Mouse (Mus musculus) bone marrow macrophage, adult 2 months (primary cell): ENCODE measurements around the gene 5330417C22Rik. TPM values are rescaled to one million over a fixed set of nuclear protein-coding genes. Genes with fewer than 3 reads are reported as not detected.

Experiments
- H3K27ac ChIP-seq: 2 replicates; pipeline ENCODE4 v1.5.1; 2012; ENCODE audit warnings: low read depth, low read length; ENCODE audit not compliant: insufficient read depth
- H3K4me1 ChIP-seq: 2 replicates; pipeline ENCODE4 v1.6.1; 2012; ENCODE audit warnings: low read length; ENCODE audit not compliant: control insufficient read depth, insufficient read depth
- H3K4me3 ChIP-seq: 2 replicates; pipeline ENCODE4 v1.5.1; 2012; ENCODE audit warnings: mild to moderate bottlenecking, low read length, moderate library complexity; ENCODE audit not compliant: insufficient read depth
- CTCF ChIP-seq: IDR thresholded peaks from 2 replicates; pipeline ENCODE4 v1.5.1; 2012; ENCODE audit warnings: low read depth, mild to moderate bottlenecking, low read length, moderate library complexity
- POLR2A ChIP-seq: IDR thresholded peaks from 2 replicates; pipeline ENCODE4 v1.6.1; 2012; ENCODE audit warnings: mild to moderate bottlenecking, low read depth, low read length, borderline replicate concordance
- polyA plus RNA-seq: library from polyadenylated mRNA; stranded (reverse); fragments of >200 nt; gene quantifications from 2 replicates; pipeline ENCODE4 v1.2.4, GENCODE M21; 2012; ENCODE audit not compliant: missing spikeins, insufficient read depth, insufficient read length

5330417C22Rik gene
- polyA plus RNA-seq, 1 experiment, result not detected

DNA sequence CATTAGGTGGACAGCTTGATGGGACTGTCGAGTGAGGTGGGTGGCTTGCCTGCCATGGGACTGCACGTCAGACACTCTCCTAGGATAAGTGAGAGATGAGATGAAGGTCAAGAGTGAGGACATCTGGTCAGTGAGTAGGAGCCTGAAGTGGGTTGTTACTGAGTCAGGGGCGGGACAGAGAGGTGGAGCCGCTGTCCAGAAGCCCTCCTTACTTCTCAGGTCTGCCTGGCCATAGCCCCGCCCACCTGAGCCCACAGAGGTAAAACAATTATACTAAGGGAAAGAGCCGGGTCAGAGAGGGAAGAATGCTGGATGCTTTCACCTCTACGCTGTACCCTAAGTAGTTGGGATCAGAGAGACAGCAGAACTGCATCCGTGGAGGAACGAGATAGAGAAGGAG, 38.7 kb downstream of the 5330417C22Rik start:
- Histone ChIP-seq H3K4me1 (no peaks in the 10 kb centered on the region), H3K4me3 (no peak overlapping the region), H3K27ac (no peak overlapping the region)
- no peak for TF ChIP-seq POLR2A
- no peak for TF ChIP-seq CTCF

DNA sequence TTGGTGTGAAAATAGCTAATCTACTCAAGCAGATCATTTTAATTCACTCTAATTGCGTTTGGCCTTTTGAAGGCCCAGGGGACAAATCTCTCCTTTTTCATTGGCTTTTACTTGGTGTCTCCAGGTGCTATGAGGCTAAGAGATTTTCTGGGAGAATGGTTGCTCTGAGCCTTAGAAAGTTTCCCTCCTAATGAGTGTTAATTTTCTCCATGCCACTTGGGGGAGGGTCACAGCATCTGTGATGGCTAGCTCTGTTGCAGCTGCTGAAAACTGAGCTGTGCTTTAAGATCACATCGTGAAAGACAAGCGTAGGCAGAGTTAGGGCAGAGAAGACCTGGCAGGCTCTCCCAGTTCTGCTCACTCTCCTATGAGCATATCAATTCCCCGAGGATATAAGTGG, 40.9 kb downstream of the 5330417C22Rik start:
- H3K27ac ChIP-seq, result no peak overlapping the region
- TF ChIP-seq CTCF, result no peak
- TF ChIP-seq POLR2A, result no peak
- H3K4me3 ChIP-seq, result no peak overlapping the region
- no peaks in the 10 kb centered on the region for H3K4me1 ChIP-seq

DNA sequence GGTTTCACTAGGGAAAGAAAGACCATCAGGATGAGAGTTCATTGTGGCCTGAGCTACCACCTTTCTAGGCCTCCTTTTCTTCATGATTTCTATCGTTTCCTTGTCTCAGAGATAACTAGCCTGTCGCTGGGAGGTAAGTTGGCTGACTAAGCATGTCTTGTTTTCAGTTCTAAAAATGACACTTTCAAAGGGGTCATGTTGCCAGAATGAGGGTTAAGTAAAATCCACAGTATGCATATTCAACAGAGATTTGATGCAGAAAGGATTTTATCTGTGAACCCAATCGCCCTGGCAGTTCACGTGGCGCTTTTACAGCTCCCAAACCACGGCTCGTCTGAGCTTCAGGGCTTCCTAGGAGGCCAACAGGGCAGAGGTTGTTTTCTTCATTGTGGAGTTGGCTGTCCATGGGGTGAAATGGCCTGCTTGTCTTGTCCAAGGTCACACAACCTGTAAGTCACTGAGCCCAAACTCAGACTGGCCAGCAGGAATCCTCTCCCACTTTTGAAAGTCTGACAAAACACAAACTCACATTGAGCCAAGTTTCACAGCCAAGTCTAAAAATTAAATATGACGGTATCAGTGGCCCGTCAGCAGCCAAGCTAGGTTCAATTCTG, 41.4 kb downstream of the 5330417C22Rik start:
- Histone ChIP-seq H3K27ac (no peak overlapping the region), H3K4me1 (no peaks in the 10 kb centered on the region), H3K4me3 (no peak overlapping the region)
- TF ChIP-seq POLR2A, result no peak
- TF ChIP-seq CTCF, result no peak

DNA sequence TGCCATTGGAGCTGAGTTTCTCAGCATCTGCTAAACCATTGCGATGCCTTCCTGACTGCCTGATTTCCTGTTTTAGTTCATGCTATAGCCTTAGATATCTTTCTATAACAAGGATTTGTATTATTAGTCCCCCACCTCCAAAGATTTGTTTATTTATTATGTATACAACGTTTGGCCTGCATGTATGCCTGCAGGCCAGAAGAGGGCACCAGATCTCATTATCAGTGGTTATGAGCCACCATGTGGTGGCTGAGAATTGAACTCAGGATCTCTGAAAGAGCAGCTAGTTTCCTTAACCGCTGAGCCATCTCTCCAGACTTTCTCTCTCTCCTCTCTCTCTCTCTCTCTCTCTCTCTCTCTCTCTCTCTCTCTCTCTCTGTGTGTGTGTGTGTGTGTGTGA, 46.4 kb downstream of the 5330417C22Rik start:
- no peaks in the 10 kb centered on the region for H3K4me1 ChIP-seq
- no peak overlapping the region for H3K4me3 ChIP-seq
- no peak overlapping the region for H3K27ac ChIP-seq
- TF ChIP-seq CTCF, result no peak
- TF ChIP-seq POLR2A, result no peak

DNA sequence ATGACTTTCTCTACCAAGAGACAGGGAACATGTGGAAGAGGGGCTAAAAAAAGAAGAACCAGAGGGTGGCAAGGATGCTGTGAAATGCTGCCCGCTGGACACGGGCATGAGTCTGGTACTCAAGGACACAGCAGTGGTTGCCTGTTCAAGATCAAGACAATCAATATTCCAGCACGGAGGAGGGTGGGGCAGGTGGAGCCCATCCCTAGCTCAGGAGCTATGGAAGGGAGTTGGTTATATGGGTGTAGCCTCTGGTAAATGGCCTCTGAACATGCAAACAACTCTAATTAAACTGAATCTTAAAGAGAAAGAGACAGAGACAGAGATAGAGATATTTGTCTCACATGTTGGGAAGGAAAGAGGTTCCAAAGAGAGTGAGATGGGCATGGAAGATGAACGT, 51.6 kb downstream of the 5330417C22Rik start:
- Histone ChIP-seq H3K4me3 (no peak overlapping the region), H3K4me1 (no peaks in the 10 kb centered on the region), H3K27ac (no peak overlapping the region)
- no peak for TF ChIP-seq POLR2A

DNA sequence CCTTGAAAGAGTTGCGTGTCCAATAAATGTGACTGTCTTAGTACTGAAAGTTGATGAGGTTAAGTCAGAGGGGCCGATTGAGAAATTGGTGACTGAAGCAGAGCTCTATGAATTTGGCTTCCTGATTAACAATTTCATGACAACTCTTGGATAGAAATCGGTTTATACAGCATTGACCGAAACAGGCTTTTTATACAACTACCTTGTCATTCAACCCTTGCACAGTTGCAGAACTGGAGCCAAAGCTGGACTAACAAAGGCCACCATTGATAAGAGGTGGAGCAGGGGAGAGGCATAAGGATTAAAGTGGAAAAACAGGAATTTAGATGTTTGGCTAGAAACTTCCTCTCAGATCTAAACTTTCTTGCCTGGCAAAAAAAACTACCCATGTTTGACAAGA, 57.5 kb downstream of the 5330417C22Rik start:
- TF ChIP-seq POLR2A (no peak), CTCF (no peak)
- Histone ChIP-seq H3K4me1 (0 out of 2 replicates have a peak, but pooled peaks cover 3% of the 10 kb centered on the region), H3K4me3 (no peak overlapping the region), H3K27ac (no peak overlapping the region)

DNA sequence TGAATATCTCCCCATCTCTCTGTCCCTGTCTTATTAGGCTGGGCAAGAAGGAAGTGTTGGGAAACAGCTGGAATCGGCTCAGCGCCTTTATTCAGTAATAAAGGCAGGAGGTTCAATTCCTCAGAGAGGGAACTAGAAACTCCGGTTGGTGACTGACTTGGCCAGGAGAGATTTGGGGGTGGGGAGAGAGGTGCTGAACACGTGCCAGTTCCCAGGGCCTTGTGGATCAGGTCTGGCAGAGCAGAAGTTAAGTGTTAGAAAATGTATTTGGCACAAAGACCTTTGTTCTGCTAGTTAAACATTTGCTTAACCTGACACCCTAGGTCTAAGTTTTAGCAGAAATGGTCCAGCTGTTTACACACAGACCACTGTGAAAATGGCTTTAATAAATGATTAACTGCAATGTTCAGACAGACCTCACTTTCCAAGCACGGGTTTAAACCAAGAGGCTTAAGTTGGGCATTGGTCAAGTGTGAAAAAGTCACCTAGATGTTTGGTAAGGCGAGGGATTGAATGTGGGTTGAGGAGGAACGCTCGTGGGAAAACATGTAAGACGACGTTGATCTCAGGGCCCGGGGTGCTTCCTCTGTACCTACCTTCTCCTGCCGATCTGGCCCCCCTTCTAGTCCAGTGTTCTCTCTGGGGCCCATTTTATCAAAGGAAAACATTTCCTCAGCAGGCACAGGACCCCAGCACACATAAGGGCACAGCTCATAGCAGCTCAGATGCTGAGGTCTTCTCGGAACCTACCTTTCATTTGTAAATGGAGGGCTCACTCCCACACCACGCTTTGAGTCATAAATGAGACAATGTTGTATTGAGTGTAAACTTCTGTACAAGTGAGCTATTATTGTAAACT, 59.3 kb downstream of the 5330417C22Rik start:
- Histone ChIP-seq H3K27ac (no peak overlapping the region), H3K4me1 (0 out of 2 replicates have a peak, but pooled peaks cover 3% of the 10 kb centered on the region), H3K4me3 (no peak overlapping the region)
- no peak for TF ChIP-seq CTCF
- no peak for TF ChIP-seq POLR2A

DNA sequence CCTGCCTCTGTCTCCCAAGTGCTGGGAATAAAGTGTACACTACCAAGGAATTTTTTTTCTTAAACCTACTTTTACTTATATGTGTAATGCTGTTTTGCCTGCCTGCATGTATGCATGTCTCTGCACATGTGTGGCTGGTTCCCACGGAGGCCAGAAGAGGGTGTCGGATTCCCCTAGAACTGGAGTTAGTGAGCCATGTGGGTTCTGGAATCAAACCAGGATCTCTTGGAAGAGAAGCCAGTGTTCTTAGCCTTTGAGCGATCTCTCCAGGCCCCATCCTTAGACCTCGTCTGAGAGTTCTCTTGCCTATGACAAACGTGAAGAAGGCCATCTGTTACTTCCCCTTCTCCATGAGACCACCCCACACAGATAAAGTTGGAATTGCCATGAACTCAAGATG, 60.8 kb downstream of the 5330417C22Rik start:
- Histone ChIP-seq H3K4me3 (no peak overlapping the region), H3K4me1 (0 out of 2 replicates have a peak, but pooled peaks cover 3% of the 10 kb centered on the region), H3K27ac (no peak overlapping the region)
- no peak for TF ChIP-seq CTCF
- no peak for TF ChIP-seq POLR2A

DNA sequence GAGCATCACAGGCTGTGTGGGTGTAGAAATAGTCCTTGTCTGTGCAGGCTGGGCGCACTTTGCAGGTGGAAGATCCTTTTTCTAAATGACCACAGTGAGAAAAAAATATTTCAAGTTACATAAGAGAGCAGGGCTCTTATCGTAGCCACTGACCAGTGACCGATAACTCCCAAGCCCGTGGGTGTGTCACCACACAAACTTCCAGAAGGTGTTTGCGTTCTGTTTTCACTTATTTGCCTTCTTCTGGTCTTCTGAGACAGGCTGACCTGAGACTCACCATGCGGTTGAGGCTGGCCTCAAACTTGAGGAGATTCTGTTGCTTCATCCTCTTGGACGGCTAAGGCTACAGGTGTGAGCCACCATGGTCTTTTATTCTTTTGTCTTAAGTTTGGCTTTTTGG, 61.4 kb downstream of the 5330417C22Rik start:
- TF ChIP-seq POLR2A (no peak), CTCF (no peak)
- Histone ChIP-seq H3K4me3 (no peak overlapping the region), H3K4me1 (0 out of 2 replicates have a peak, but pooled peaks cover 3% of the 10 kb centered on the region), H3K27ac (no peak overlapping the region)

DNA sequence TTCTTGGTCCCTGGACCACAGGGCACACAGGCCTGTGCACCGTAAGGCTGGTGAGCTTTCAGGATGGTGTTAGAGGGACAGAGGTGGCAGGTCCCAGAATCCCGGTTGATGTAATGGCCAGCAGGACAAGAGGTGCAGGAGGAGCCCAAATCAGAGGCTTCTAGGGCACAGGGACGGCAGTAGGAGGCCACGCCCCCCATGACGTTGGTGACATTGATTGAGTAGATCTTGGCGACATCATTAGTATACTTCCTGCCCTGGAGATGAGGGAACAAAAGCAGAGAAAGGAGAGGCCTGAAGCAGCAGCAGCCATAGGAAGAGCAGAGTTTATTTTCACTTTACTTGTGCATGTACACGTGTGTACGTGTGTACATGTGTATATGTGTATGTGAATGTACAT, 68.6 kb downstream of the 5330417C22Rik start:
- TF ChIP-seq CTCF (no peak), POLR2A (no peak)
- no peaks in the 10 kb centered on the region for H3K4me1 ChIP-seq
- H3K27ac ChIP-seq, result no peak overlapping the region
- H3K4me3 ChIP-seq, result no peak overlapping the region
